Mouse (Mus musculus): Measurements from ENCODE around the gene Smarcc2. TPM values are rescaled to one million over a fixed set of nuclear protein-coding genes. Genes with fewer than 3 reads are reported as not detected.
A peak's percentile ranks its signal among the peaks of the same experiment; 100 is the strongest.
"Not testable (repeated sequence)": the region's sequence is repeated elsewhere in the genome, so short reads cannot be mapped to it uniquely, and the experiment has no call there.

Gene Smarcc2
- polyA plus RNA-seq, 3 experiments from 2014 or later, result 53.1 to 64.4 (median 57.2) TPM

DNA sequence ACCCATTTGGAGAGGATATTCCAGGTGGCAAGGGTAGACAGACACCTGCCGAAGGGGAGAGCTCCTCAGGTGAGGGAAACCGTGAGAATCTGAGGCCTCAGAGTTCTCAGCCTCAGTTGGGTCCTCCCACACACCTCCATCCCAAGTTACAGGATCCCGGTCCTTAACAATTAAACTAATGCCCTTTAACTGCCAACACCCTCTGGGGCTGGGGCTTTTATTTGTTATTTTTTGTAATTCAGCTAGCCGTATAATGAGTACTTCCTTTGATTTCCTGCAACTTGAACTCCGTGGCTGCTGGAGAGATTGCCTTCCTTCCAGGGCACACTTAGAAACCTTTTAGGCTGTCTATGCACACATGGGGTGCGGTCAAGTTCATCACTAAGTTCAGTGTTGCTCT is 14.7 kb upstream of the Smarcc2 start:
- no peak for ATAC-seq

DNA sequence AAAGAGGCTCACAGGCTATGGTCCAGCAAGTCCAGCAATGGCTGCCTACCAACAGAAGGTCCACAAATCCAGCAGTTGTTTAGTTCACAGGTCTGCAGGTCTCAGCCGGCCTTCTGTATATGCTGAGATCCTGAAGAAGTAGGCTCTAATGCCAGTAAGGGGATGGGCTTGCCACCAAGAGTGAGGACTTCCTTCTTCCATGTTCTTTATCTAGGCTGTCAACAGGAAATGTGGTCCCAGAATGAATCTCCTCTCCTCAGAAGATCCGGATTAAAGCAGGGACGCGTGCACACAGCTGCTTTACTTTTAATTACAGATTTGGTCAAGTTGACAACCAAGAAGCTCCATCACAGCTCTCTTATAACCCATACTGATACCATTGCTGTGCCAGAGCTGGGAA is 13.6 kb upstream of the Smarcc2 start:
- no peak for ATAC-seq

DNA sequence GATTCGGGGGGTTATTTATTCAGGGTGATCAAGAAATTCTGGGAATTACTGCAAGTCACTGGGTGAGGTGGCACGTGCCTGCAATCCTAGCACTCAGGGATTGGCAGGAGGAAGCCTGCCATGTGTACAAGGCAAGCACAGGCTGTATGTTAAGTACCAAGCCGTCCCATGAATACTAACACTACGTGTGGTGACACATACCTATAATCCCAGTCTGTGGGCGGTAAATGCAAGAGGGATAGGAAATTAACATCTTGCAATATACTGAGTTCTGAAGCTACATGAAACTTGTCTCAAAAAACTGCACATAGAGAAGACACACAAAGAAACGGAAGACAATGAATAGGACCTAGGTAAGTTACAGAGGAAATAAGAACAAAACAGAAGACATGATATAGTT is 8.0 kb upstream of the Smarcc2 start:
- ATAC-seq, result no peak

DNA sequence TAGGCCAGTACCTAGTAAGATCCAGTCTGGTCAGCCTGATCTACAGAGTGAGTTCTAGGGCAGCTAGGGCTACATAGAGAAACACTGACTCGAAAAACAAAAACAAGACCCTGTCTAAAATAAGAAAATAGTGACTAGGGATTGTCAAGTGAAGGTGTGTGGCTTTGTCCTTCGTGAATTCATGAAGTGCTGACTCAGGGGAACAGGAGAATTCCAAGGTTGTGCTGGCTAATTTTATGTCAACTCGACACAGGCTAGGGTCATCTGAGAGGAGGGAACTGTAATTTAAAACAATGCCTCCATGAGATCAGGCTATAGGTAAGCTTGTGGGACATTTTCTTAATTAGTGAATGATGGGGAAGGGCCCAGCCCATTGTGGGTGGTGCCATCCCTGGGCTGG is 4.6 kb upstream of the Smarcc2 start:
- ATAC-seq, result no peak

DNA sequence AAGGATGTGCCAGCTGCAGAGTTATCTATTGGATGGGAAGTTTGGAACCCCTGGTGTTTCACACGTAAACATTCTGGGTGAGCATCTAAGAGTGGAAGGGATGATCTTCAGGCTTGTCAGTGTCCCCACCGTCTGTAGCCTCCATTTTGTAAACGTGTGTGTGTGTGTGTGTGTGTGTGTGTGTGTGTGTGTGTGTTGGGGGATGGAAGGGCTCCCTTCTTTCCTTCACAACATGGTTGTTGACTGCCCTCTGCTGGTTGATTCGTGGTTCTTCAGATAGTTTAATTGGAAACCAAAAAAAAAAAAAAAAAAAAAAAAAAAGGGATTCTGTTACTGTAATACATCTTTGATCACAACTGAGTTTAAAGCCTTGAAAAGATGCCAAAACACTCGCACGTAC is 3.8 kb upstream of the Smarcc2 start:
- peak; percentile 46 for ATAC-seq

DNA sequence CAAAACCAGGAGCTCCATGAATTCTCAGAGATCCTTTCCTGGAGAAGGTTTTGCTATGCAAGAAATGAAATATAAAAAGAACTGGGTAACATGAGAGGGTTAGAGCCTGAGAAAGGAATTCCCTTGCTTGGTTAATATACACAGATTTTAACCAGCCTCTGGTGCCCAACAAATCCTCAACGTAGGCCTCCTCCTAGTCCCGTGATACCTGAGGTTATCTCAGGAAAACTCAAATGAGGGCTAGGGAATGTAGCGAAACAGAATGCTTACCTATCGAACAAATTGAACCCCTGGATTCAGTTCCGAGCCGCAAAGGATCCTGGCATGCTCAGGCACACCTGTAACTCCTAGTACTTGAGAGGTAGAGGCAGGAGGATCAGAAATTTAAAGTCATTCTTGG is 1.4 kb upstream of the Smarcc2 start:
- no peak for ATAC-seq

DNA sequence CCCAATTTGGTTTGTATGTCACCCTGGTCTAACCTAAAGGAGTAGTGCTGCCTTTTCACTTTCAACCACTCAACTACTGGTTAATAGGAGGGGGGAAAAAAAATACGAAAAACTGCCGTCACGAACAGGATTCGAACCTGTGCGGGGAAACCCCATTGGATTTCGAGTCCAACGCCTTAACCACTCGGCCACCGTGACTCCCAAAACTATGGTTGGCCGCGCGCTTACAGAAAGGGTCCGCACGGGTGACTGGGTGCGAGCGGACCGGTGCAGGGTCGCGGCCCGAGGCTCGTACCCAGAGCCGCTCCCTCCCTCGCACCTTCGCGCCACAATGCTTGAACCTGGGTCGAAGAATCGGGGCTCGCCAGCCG is 715 bp upstream of the Smarcc2 start:
- peak; percentile 21 for ATAC-seq

DNA sequence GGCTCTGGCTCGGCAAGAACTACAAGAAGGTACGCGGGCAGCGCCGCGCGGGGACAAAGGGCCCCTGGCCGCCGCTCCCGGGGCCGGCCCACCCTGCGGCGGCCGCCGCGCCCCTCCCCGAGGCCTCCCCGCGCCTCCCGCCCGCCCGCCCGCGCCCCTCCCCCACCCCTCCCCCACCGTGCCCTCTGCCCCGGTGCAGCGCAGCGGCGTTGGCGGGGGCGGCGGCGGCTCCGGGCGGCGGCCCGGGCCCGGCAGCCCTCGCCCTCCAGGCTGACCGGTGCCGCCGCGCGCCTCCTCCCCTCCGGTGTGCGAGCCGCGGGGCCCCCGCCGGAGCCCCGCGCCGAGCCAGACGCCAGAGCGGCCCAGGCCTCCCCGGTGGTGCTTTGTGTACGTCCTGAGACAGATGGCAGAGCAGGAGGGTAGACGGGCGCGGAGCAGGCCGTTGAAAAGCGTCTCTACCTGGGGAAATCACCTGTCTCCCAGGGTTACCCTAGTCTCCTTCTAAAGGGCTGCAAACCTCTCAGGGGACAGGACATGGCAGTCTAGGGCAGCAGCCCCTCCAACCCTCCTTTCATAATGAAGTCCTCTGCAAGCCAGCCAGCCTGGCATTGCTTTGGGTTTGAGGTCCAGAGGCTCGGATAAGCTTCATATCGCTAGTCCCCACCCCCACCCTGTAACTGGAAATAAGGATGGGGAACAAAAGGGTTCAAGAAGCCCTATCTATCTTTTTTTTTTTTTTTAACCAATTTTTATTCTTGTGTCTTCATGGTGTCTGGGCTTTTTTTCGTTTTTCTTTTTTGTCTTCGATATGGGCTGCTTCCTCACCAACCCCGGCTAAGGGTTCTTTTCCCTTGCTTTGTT is 591 bp downstream of the Smarcc2 start:
- peak; percentile 54 for ATAC-seq

DNA sequence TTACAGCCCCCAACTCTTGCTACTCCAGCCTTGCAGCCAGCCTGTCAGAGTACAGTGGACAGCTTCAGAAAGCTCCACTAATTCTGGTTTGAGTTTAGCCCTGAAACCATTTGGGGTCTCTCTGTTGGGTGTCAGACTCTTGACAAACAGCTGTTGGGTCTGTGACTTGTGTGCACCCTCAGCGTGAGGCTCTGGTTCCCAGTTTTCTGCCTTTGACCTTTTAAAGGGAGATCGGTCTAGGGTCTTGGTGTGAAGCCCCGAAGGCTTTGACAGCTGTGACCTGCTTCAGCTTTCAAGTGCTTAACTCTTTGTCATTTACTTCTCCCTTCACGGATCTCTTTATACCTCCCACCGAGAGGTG is 1.2 kb downstream of the Smarcc2 start:
- ATAC-seq, result no peak

DNA sequence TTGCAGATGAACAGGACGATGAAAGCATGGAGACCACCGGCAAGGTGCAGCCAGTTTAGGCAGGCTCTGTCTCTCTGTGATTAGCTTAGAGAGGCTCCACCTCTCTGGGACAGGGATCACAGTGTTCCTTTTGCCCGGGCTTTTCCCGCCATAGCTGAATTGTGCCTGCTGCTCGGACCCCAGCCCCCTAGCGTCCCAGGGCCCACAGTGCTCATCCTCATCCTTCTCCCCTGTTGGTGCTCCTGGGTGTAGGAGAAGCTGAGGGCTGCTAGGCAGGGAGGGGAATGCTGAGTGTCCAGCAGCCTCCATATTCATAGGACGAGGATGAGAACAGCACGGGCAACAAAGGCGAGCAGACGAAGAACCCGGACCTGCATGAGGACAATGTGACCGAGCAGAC is 15.3 kb downstream of the Smarcc2 start:
- no peak for ATAC-seq

DNA sequence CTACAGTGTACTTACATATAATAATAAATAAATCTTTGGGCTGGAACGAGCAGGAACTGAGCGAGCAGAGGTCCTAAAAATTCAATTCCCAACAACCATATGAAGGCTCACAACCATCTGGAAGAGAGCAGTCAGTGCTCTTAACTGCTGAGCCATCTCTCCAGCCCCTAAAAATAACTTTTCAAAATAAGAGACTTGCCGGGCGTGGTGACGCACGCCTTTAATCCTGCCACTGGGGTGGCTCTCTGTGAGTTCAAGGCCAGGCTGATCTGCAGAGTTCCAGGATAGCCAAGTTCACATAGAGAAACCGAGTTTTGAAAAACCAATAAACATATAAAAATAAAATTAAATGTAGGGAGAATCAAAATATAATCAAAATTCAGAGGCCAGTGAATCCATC is 27.3 kb downstream of the Smarcc2 start:
- no peak for ATAC-seq

DNA sequence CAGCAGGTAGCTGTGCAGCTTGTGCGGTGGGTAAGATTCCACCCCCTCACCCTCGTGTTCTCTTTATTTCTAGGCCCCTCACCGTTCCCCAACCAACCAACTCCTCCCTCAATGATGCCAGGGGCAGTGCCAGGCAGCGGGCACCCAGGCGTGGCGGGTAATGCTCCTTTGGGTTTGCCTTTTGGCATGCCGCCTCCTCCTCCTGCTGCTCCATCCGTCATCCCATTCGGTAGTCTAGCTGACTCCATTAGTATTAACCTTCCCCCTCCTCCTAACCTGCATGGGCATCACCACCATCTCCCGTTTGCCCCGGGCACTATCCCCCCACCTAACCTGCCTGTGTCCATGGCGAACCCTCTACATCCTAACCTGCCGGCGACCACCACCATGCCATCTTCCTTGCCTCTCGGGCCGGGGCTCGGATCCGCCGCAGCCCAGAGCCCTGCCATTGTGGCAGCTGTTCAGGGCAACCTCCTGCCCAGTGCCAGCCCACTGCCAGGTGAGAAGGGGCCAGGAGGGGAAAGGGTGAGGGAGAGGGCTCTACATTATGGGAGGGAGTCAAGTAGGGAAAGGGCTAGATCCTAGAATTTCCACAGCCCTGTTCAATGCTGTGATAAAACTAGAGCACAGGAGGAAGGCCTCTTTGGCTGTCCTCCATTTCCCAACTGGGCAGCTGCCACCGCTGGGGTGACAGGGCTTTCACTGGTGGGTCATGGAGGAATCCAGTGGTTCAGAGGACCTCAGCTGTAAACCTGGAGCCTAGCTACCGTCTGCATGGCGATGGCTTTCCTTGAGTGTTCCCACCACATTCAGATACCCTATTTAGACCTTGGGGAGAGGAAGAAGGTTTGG is 29.0 kb downstream of the Smarcc2 start:
- ATAC-seq, result no peak

DNA sequence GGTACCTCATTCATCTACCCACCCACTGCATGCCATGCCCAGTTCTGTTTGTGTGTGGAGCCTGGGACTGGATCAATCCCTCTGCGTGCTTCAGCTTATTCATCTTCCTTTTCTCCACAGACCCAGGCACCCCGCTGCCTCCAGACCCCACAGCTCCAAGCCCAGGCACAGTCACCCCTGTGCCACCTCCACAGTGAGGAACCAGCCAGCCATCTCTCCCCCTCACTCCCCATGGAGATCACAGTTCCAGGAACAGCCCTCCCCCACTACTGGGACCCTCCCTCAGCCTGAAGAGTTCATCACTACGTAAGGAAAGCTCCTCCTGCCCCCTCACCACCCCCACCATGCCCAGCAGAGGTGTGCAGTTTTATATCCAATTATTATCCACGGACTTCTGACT is 29.7 kb downstream of the Smarcc2 start:
- ATAC-seq, result no peak

DNA sequence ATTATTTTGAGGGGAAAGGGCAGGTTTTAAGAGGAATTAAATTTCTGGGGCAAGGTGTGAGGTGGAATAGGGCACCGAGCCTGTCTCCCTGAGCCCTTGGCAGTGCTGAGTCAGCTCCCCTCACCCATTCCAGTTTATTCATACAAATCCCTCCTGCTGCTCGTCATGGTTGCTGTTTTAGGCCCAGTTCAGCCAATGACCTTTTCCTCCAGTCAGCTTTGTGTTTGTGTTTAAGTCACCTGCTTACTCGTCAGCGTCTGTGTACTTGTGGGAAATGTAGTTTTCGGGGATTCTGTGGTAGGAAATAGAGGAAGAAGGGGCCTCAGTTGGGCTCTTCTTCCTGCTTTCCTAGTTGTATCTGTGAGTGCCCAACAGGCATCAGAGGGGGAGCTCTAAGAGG is 30.3 kb downstream of the Smarcc2 start:
- ATAC-seq, result no peak

DNA sequence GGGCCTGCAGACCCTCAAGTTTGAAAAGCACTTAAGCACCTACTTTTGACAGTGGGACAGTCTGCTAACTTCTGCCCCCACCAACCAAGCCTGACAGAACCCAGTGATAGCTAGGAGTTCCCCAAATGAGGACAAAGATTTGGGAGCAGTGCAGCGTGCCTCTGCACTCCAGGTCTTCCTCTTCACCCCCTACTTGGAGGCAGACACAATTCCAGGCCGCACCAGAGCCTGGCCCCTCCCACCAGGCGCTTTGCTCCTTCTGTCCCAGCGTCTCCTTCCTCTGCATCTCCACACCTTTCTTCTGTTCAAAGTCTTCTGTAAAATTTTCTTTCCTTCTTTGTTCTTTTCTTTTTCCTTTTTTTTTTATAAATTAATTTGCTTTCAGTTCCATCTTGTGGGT is 30.7 kb downstream of the Smarcc2 start:
- no peak for ATAC-seq

DNA sequence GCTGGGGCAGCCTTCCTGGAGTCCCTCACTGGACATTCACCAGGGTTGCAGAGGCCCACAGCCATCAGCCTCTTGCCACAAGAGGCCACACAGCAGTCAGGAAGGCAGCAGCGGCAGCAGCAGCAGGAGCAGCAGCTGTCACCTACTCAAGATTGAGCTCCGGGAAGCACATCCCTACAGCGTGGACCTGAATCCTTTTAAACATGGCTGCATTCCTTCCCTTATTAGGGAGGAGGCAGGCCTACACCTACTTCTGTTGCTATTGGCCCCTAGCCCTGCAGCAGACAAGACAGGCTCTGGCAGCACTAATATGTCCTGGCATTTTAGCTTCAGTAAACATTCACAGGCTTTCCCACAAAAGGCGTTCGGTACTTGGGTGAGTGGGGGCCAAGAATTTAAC is 31.2 kb downstream of the Smarcc2 start:
- ATAC-seq, result no peak

DNA sequence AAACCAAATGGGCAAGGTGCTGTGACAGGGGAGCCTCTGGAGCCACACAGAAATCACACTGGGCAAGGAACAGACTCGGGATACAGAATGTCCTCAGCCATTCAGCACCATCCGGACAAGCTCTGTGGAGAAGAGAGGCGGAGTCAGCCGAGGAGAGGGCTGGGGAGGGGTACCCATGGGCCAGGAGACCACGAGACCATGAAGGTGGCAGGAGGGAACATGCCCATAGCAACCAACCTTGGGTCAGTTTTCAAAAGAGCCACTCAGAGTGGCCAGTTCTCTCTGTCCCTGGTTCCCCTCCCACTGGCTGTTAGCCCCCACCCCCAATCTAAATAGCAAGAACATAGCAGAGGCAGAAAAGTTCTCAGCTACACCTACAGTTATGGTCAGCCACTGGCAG is 31.9 kb downstream of the Smarcc2 start:
- no peak for ATAC-seq

DNA sequence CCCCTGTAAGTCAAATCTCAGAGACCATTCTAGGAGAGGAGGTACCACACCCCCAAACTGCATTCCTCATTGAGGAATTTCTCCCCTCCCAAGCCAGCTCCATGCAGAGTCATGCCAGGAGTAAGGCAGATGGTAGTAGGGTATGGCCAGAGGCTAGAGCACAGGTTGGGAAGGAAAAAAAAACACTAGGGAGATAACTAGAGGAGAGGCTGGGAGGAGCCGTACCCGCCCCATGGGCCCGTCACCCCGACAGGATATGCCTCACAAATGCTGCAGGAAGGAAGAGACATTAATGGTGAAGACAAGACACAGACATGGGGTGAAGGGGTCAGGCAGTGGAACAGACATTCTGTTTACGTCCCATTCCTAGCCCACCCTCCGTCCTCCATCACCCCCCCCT is 32.4 kb downstream of the Smarcc2 start:
- ATAC-seq, result no peak

DNA sequence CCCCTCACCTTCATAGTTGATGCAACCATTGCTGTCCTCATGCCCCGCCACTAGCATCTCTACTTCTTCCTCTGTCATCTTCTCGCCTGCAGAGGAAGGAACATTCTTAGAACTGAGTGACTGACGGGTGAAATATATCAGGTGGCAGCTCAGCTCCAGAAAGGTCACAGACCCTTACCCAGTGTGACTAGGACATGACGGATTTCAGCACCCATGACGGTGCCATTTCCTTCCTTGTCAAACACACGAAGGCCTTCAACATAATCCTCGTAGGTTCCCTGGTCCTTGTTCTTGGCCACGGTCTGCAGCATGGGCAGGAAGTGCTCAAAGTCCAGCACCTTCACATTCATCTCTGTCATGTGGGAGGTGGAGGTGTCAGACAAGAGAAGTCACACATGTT is 33.0 kb downstream of the Smarcc2 start:
- ATAC-seq, result not testable (repeated sequence)

DNA sequence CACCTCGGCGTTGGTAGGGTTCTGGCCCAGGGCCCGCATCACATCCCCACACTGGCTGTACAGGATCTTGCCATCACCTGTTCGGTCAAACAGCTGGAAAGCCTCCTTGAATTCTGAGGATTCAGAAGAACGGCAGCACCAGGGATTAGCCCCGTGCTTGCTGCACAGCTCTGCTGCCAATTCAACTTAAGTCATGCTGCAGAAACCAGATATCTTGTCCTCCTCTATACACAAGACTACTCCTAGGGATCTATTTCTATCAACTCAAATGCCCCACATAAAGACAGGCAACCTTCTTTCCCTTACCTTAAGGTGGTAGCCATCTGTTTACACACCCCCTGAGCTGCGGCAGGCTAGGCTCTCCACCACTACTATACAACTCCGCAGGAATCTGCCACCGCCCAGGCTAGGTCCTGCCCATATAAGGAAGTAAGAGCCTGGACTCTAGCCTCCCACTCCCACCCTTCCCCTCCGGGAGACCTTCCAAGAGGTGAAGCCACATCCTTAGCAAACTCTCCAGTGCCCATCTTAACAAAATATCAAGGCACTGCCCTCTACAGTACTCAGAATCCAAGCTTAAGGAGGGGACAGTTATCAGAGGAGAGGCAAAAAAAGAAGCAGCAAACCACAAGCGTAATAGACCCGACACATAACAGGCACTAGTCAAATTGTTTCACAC is 33.7 kb downstream of the Smarcc2 start:
- ATAC-seq, result peak; percentile 3

DNA sequence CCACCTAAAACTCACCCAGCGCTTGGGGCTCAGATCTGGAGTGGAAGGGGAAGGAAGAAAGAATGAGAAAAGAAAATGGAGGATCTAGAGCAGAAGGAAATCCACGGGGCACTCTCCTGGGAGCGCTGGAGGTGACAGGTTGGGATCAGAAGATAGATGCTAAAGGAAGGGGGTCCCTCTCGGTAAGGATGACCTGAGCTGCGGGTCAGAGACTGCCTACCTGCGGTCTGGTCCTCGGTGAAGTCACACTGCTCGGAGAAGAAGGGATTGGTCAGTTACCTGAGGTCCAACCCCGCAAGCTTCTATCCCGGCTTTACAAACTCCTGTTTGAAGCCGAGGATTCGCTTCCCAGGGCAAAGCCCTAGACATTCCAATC is 34.3 kb downstream of the Smarcc2 start:
- peak; percentile 9 for ATAC-seq

DNA sequence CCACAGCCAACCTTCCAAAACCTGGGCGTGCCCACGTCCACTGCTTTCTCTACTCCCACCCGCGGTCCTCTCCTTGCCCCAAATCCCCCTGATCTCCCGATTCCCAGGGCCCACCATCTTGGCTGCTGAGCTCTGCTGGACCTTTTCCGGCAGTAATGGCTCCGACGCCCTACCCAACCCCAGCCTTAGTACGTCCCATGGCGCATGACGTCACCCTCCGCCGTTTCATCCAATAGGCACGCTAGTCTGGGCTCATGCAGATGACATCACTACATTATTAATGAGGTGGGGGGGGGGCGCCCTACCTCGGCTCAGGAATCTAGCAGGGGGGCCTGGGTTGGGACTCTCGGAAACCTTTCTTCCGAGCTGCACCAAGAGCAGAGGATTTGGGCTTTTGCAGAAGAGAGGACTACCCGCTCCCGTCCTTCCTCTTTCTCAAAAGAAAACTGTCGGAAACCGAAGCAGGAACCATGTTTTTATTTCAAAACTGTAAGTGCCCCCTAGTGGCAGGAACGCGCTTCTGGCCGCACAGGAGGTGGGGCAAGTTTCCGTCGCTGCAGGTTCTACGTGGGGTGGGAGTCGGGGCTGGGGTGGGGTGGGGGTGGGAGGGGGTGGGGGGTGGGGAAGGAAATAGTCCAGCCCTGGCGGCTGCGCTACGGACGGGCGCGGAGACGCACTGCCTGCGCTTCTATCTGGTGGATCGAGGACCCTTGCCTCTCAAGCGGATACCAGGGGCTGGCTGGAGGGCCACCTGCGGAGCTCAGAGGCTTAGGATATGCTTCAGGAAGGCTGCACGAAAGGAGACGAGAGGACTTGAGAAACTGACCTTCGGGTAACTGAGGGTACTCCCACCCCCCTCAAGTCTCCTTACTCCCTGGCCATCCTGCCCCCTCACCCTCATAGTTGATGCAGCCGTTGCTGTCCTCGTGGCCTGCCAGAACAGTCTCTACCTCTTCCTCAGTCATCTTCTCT is 34.9 kb downstream of the Smarcc2 start, which contains the start of gene Myl6:
Gene Myl6, minus strand, starts transcription at position 451 of the 972 bp plus-strand sequence.
- peak; percentile 86 for ATAC-seq

Data from inflammation-experienced regulatory T-cells, adult 6 months (primary cell).